Mouse (Mus musculus) central nervous system, embryonic 18 days (tissue): ENCODE data around the gene Tbc1d12. TPM values are rescaled to one million over a fixed set of nuclear protein-coding genes. Genes with fewer than 3 reads are reported as not detected.

Experiments used
- polyA plus RNA-seq: library from polyadenylated mRNA; depleted of rRNA; stranded (reverse); fragments of >200 nt; gene quantifications from 2 replicates; pipeline ENCODE4 v1.2.3, GENCODE M21; 2012; rRNA removed

Tbc1d12 gene
- polyA plus RNA-seq: 13.4 and 14.7 TPM in 2 replicates

DNA sequence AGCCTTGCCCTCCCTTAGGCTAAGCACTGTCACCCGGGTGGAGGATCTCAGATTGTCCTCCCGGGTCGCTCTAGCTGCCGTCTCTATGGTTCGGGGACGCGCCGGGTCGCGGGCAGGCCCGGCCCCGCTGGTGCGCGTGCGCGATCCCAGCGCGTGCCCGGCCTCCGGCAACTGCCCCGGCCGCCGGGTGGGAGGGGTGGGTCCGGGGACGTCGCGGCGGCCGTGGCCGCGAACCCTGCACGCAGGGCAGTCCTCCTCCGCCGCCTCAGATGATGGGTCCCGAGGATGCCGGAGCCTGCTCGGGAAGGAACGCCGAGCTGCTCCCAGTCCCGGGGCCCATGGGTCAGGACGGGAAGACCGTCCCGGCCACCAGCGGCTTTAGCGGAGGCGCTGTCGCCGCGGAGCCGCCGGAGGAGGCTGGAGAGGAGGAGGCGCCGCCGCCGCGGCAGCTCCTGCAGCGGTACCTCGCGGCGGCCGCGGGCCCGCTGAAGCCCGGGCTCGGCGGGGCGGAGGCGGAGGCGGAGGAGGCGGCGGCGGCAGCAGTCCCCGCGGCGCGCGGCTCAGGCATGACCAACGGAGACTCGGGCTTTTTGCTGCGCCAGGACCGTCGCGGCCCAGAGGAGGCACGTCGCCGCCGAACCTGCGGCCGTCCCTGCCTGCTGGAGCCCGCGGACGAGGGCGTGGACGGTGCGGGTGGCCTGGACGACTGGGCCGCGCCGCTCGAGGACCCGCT lies at the start of gene Tbc1d12:
TSS of gene Tbc1d12 (plus strand) at position 142 of the 733 bp plus-strand sequence.

DNA sequence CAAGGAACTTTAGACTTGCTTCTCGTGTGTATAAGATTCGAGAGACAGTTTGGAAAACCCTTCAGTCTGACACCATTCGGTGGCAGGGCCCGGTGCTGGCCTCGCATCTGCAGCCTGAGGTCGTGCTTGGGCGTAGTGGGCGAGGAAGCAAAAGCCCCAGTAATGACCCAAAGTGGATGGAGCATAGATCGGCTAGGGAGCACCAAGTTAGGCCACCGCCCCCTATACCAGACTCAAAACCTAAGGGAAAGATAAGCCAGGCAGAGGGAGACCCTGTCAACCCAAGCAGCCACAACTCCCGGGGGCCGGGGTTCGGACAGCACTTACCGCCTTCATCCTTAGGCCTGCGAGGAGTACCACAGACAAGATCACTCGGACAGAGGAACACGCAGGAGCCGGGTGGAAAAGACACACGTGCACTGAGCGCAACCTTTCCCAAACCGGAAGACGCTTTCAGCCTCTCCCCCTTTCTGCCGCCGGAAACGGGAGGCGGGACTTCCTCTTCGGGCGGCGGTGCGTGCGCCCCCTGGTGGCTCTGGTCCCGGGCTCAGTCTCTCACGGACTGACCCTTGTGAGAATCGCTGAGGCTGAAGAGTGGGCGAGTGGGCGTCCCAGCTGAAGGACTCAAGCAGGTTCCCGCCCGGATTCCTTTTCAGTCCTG lies 17.5 kb upstream of the Tbc1d12 start, which contains the start of gene Noc3l:
TSS of gene Noc3l (minus strand) at position 472 of the 661 bp plus-strand sequence.

DNA sequence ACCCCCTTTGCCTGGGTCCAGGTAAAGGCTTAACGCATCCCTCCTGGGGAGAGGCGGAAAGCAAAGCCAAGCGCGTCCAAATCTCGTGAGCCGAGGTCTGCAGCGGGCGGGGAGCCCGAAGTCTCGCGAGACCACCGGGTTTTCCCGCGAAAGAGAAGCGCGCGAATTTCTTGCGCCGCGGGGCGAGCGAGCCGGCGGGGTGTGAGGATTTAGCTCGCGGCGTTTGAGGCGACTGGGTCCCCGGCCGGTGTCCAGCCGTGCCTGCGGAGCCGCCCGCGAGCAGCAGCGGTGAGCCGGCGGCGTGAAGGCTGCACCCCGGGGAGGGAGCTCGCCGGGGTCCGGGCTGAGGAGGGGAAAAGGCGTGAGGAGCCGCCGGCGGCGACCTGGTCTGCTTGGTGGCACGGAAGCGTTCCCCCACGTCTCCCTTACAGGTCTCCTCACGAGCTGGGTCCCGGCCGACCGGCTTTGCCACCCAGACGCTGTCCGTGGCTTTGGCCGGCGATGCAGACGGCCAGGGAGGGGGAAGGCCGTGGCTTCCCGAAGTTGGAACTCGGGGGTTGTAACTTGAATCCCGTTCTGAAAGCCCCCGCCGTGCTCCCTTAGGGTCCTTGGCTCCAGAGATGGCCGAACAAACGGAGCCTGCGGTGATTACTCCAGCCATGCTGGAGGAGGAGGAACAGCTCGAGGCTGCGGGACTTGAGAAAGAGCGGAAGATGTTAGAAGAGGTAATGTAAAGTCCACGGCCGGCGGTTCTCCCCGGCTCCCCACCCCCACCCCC lies 94.6 kb downstream of the Tbc1d12 start, which contains the start of gene Hells:
TSS of gene Hells (plus strand) at position 128 of the 778 bp plus-strand sequence.

Other genes with a start within 250 kb of the Tbc1d12 start
- 12.6 and 13.2 TPM in 2 replicates for gene Noc3l, start 17.3 kb upstream of the Tbc1d12 start, polyA plus RNA-seq
- 5.9 and 7.3 TPM in 2 replicates for gene Hells, start 94.3 kb downstream of the Tbc1d12 start, polyA plus RNA-seq
- 0.05 and 0.20 TPM in 2 replicates for gene Cyp2c55, start 170.4 kb downstream of the Tbc1d12 start, polyA plus RNA-seq
- gene Cyp2c65, start 224.4 kb downstream of the Tbc1d12 start, polyA plus RNA-seq: 0.06 and 0.11 TPM in 2 replicates